Mouse (Mus musculus): Measurements from ENCODE around the gene 2510009E07Rik.

2510009E07Rik gene

DNA sequence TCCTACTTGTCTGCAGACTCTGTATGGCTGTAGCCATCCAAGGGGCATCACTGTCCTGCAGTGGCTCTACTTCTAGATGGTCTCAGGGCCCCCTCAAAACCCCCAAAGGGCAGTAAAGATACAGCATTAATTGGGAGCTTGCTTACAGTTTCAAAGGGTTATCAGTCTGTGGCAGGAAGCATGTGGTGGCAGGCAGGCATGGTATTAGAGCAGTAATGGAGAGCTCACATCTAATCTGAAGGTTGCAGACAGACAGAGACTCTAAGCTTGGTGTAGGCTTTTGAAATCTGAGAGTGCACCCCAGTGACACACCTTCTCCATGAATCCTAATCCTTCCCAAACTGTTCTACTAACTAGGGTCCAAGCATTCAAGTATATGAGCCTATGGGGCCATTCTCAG, 60.0 kb downstream of the 2510009E07Rik start:
- DNase-seq (ENCODE audit: low spot score) = no peak

DNA sequence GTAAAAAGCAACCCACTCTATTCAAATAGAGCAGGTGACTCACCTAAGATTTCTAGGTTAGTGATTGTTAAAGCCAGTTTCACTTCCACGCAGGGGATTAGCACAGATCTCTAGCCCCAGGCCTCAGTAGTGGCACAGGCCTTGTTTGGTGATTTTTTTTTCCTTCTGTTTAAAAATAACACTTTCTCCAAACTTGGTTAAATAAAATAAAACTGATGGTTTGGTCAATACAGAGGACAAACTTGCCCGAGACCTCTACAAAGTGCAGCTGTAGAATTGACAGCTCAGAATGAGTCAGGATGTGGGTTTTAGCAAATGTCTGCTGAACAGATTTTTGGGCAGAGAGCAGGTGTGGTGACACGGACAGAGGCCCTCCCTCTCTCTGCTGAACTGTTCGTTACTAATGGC, 62.6 kb downstream of the 2510009E07Rik start:
- DNase-seq (ENCODE audit: low spot score) = no peak

DNA sequence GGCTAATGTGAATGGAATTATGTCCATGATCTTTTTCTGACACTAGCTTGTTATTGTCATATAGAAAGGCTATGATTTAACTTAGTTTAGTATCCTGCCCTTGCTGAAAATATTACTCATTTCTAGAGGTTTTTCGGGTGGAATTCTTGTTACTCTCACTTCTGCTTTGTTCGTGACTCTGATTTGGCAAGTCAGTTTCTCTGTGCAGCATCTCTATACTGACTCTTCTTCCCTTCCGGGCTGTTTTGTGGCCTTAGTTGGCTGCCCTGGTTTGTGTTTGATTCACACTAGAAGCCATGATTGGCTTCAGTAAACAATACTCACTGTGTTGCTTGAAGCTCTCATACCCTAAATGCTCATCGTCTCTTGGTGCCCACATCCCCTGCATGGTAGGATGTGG, 63.9 kb downstream of the 2510009E07Rik start:
- DNase-seq (ENCODE audit: low spot score) = no peak

DNA sequence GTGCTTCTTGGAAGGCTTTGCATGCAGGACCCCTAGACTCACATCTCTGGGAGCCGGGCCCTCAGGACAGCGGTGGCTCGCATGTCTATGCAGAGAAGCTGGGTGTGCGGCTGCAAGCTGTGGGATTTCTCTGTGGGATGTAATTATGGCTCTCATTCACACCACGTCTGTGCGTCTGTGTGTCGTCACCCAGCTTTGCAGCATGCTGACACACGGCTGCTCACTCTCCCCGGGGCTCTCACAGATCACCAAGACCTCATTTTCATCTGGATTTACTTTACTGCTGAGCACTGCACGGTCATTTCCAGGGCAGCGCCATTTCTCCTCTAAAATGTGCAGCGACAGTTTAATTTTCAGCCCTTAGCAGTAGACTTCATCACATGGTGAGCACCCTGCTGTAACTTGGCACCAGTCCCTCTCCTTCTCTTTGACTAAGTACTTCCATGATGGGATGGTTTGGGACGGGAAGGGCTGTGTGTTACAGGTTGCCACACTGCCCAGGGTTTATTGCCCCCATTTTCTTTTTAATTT, 66.3 kb downstream of the 2510009E07Rik start:
- DNase-seq (ENCODE audit: low spot score) = no peak

DNA sequence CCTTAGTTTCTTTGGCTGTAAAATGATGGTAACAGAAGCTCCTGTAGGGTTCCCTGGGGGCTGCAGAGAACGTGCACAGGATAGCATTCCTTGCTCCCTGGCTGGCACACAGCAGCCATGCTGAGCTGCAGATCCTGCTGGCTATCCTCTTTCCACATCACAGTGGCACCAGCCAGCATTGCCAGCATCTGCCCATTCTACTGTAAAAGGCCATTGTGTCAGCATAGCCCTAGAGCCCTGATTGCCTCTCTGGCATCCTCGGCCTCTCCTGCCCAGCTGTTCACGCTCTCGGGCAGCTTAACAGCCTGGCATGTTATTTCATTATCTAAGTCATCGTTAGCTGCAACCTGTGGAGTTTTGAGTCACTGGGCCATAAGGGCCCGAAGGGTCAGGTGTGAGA, 67.2 kb downstream of the 2510009E07Rik start:
- no peak for DNase-seq (ENCODE audit: low spot score)

DNA sequence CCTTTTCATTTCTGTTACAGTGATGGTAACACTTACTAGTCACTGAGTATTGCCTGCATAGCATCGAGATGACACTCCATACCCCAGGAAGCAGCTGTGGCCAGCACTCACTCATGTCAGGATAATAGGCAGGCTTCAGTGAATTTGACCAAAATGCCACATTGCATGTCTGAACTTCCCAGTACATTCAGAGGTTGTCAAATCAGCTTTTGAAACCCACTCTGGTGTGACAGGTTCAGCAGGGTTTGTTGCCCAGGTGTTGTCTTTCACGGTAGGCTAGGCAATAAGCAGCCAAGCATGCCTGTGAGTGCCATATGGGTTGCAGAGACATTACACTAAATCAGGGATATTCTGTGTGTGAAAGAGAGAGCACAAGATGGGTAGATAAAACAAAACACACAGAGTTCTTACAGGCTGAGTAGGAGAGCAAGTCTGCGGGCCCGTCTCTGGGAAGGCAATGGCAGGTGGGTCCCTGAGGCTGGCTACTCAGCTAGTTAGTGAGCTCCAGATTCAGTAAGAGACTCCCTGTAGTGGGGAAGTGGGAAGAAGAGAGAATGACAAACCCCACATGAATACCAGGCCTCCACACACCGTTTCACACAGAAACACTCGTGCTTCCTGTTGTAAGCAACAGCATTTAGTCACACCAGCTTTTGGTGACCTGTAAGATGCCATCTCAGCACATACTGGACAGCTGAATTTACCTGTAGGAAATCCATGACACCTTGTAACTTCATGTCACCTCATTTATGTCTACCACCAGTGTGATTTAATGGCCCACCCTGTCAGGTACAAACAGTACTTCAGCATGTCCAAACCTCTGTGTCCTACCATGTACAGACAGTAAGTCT, 68.5 kb downstream of the 2510009E07Rik start:
- DNase-seq (ENCODE audit: low spot score) = no peak

DNA sequence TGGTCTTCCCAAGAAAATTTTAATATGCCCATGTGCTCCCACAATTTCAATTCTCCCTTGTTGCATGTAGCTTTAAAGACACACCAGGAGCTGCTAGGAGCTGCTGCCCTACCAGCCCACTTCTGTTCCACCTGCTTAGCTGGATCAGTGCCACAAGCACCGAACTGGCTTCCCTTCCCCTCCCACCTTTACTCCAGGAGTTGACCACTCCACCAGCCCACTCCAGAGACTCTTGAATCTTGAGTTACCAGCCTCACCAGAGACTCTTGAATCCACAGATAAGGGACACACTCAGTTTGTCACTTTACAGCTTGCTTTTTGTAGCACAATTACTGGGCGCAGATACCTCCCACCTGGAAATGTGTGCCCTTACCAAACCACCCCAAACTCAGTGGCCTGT, 73.8 kb downstream of the 2510009E07Rik start:
- DNase-seq (ENCODE audit: low spot score) = no peak

DNA sequence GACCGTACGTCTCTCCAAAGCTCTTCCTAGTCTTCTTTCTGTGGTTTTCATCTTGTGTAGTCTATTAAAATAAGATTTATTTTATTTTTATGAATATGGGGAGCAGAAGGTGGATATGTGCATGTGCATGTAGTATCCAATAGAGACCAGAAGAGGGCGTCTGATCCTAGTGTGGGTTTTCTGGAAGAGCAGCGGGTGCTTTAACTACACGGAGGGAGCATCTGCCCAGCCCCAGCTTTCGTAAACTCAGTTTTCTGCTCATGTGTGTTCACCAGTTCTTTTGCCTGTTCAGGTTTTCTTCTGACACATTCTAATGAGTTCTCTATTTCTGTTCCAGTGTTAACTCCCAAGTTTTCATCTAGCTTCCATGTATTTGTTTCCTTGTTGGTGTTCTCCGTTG, 78.7 kb downstream of the 2510009E07Rik start:
- DNase-seq (ENCODE audit: low spot score) = no peak

DNA sequence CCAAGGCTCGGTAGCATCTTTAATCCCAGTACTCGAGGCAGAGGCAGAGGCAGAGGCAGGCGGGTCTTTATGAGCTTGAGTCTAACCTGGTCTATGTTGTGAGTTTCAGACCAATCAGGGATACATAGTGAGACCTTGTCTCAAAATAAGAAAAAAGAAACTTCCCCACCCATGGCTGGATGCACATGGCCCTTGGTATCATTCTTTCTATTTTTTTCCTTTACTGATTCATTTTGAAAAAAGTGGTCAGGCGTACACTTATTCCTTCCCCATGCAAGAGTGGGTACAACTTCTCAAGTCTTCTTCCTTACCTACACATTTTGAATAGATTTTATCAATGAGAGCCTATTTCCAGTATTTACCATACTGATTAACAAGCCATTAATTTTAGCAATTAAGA, 84.0 kb downstream of the 2510009E07Rik start:
- no peak for DNase-seq (ENCODE audit: low spot score)

DNA sequence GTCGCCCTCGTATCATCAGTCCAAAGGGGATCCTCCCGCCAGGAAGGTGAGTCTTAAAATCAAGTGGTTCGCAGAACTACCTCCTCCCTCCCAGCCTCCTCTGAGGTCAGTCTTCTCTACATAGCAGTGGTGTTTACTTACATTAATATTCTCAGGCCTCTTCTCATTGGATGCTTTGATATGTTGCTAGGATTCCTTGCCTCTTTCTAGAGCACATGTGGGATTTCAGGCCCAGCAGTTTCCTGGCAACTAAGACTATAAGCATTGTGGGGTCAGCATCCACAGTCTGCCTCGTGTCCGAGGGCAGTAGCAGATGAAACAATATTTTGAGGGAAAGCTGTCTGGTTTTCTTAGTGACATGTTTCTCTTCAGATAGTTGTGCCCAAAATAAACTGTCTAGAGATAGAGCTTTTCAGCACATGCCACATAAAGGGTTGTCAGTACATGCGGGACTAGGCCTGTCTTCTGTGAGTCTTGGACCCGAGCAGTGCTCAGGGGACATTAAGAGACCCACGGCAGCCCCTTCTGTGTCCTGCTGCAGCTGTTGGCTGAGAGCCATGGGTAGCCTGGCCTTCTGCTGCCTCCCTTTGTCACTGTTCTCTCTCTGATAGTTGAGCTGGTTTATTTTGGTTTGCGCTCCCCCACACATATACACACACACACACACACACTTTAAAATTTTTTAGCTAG, 86.1 kb downstream of the 2510009E07Rik start:
- no peak for DNase-seq (ENCODE audit: low spot score)

DNA sequence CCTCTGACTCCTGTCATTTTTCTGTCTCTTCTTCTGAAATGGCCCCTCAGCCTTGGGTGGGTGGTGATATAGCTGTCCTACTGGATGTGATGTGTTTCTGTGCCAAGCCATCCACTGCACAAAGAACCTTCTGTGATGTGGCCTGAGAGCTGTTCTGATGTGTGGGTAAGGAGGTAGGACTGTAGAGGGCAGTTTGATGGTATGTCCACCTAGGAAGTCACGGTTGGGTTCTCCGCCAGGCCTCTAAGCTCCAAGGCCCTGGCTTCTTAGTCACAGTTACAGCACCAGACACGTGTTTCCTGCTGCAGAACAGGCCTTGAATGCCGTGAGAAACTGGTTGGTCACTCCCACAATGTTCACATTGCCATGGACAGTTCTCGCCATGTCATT, 86.8 kb downstream of the 2510009E07Rik start:
- no peak for DNase-seq (ENCODE audit: low spot score)

DNA sequence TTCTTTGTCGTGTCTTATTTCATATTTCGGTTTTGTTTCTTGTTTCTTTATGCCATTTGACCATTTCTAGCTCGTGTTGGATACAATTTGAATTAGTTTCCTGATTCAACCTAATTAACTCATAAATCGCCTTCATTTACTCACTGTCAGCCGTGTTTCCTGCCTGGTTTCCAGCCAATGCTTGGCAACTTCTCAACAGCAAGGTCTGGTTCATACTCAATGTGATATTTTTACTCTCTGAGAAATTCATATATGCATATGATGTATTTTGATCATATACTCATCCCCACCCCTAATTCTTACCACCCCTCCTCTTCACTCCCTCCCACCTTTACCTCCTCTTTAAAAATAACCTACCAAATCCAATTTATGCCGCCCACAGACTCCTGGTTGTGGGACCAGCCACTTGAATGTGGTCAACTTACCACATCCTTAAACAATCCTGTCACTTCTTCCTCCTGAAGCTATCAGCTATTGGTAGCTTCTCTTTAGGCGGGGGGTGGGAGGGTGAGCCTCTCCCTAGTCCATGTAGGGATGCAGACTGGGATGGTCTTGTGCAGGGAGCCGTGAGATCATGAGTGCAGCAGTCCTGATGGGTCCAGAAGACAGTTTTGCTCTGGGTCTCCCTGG, 87.3 kb downstream of the 2510009E07Rik start:
- no peak for DNase-seq (ENCODE audit: low spot score)

DNA sequence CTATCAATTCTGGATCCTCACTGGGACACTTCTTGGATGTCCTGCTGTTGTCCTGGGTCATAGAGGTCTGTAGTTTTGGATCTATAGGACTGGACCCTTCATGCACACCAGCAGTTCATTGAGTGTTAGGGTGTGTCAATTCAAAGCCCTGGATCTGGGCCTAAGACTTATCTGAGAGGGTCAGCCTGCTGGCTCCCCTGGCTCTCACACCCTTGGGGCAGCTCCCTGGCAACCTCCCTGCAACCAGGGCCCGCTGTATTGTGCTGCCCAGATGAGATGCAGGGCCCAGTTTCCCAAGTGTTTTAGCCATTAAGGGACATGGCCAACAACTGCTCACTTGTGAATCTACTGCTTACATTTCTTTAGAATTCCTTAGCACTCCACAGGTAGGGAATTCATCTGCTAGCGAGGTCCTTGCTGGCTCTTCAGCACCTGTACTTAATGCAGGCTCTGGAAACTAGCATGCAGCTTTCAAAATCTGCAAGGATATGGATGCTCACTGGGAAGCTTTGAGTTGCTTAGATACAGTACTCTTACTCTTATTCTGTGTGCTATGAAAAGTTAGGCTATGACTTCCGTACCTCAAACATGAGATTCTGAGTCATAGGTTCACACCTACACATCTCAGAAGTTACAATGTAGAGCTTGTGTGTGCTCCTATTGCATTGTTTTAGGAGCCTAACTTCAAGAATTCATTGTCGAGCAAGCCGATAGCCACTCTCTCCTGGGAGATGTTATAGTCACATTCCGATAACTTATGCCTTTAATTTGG, 88.0 kb downstream of the 2510009E07Rik start:
- no peak for DNase-seq (ENCODE audit: low spot score)

DNA sequence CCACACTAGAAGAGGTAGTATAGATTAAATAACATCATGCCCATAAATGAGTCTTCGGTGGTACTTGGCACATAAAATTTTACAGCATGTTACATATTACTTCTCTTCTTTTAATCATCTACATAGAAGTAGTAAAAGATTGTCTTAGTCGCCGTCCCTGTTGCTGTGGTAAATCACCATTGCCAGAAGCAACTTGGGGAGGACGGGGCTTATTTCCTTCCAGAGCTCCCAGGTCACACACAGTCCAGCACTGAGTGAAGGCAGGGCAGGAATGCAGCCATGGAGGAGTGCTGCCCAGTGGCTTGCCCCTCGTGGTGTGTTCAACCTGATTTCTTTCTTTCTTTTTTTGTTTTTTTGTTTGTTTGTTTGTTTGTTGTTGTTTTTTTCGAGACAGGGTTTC, 90.1 kb downstream of the 2510009E07Rik start:
- DNase-seq (ENCODE audit: low spot score) = no peak

All from ovary, postnatal 10 days (tissue).